Mouse (Mus musculus): ENCODE measurements at regions not wholly inside any gene's neighbourhood (a gene's known extent, or its start where the extent isn't known, plus 50 kb on each side); places are given as distances from the start of the nearest gene placed in this dataset.
A peak's percentile ranks its signal among the peaks of the same experiment; 100 is the strongest.

GRCm38 (mm10) chr14:120669665-120670064 is 191.4 kb downstream of the Rap2a start:
- no peak for DNase-seq

GRCm38 (mm10) chr14:120675752-120676151 is 197.5 kb downstream of the Rap2a start:
- no peak for DNase-seq

GRCm38 (mm10) chr14:120678533-120678932 is 200.3 kb downstream of the Rap2a start:
- DNase-seq = no peak

GRCm38 (mm10) chr14:120679072-120679471 is 200.8 kb downstream of the Rap2a start:
- no peak for DNase-seq

- DNase-seq = no peak
Measured at GRCm38 (mm10) chr14:120680272-120680671, 202.0 kb downstream of the Rap2a start.

- DNase-seq = no peak
Measured at GRCm38 (mm10) chr14:120685263-120685662, 207.0 kb downstream of the Rap2a start.

- DNase-seq = peak in 1 of 2 experiments; percentile 9
Measured at GRCm38 (mm10) chr14:120685877-120686276, 207.6 kb downstream of the Rap2a start.

GRCm38 (mm10) chr14:120686751-120687150 is 208.5 kb downstream of the Rap2a start:
- DNase-seq = no peak

GRCm38 (mm10) chr14:120699378-120699777 is 211.6 kb upstream of the Ipo5 start:
- DNase-seq = no peak

GRCm38 (mm10) chr14:120705301-120705801 is 205.7 kb upstream of the Ipo5 start:
- no peak for DNase-seq

GRCm38 (mm10) chr14:120710782-120711181 is 200.2 kb upstream of the Ipo5 start:
- DNase-seq = no peak

GRCm38 (mm10) chr14:120720464-120721445 is 190.3 kb upstream of the Ipo5 start:
- no peak for DNase-seq

GRCm38 (mm10) chr14:120721593-120722461 is 189.2 kb upstream of the Ipo5 start:
- no peak for DNase-seq

GRCm38 (mm10) chr14:120722546-120723112 is 188.4 kb upstream of the Ipo5 start:
- DNase-seq = no peak

GRCm38 (mm10) chr14:120728107-120728506 is 182.9 kb upstream of the Ipo5 start:
- DNase-seq = no peak

GRCm38 (mm10) chr14:120730226-120730625 is 180.8 kb upstream of the Ipo5 start:
- DNase-seq = no peak

- no peak for DNase-seq
Measured at GRCm38 (mm10) chr14:120731679-120732281, 179.2 kb upstream of the Ipo5 start.

GRCm38 (mm10) chr14:120732400-120733138 is 178.5 kb upstream of the Ipo5 start:
- DNase-seq = no peak

- no peak for DNase-seq
Measured at GRCm38 (mm10) chr14:120741492-120742054, 169.5 kb upstream of the Ipo5 start.

- DNase-seq = no peak
Measured at GRCm38 (mm10) chr14:120754011-120754410, 157.0 kb upstream of the Ipo5 start.

GRCm38 (mm10) chr14:120755389-120755788 is 155.6 kb upstream of the Ipo5 start:
- no peak for DNase-seq
